Mouse (Mus musculus): ENCODE measurements around the gene Mfsd12.
A peak's percentile ranks its signal among the peaks of the same experiment; 100 is the strongest.

Mfsd12 gene

GRCm38 (mm10) chr10:81404082-81404481, 46.8 kb downstream of the Mfsd12 start:
- DNase-seq: no peak

GRCm38 (mm10) chr10:81404720-81405119, 47.4 kb downstream of the Mfsd12 start:
- no peak for DNase-seq

GRCm38 (mm10) chr10:81405588-81406201, 48.4 kb downstream of the Mfsd12 start:
- no peak for DNase-seq

GRCm38 (mm10) chr10:81406504-81407440, 49.5 kb downstream of the Mfsd12 start:
- no peak for DNase-seq

- peak; percentile 89 for DNase-seq
These were observed 50.5 kb downstream of the Mfsd12 start for GRCm38 (mm10) chr10:81407539-81408423.

GRCm38 (mm10) chr10:81408424-81408729, 51.1 kb downstream of the Mfsd12 start:
- DNase-seq: no peak

- peak; percentile 83 for DNase-seq
These were observed 51.6 kb downstream of the Mfsd12 start for GRCm38 (mm10) chr10:81408871-81409291.

GRCm38 (mm10) chr10:81409330-81409729, 52.0 kb downstream of the Mfsd12 start:
- no peak for DNase-seq

GRCm38 (mm10) chr10:81410350-81410749, 53.1 kb downstream of the Mfsd12 start:
- DNase-seq: no peak

GRCm38 (mm10) chr10:81410981-81411380, 53.7 kb downstream of the Mfsd12 start:
- DNase-seq: no peak

GRCm38 (mm10) chr10:81411471-81412400, 54.4 kb downstream of the Mfsd12 start:
- peak; percentile 84 for DNase-seq

- no peak for DNase-seq
These were observed 55.5 kb downstream of the Mfsd12 start for GRCm38 (mm10) chr10:81412586-81413309.

- peak; percentile 86 for DNase-seq
These were observed 56.3 kb downstream of the Mfsd12 start for GRCm38 (mm10) chr10:81413310-81414261.

GRCm38 (mm10) chr10:81414682-81415081, 57.4 kb downstream of the Mfsd12 start:
- DNase-seq: no peak

GRCm38 (mm10) chr10:81415146-81415545, 57.9 kb downstream of the Mfsd12 start:
- no peak for DNase-seq
